Mouse (Mus musculus) cerebellum, adult 2 months (tissue): ENCODE results near the gene Mbnl1.

Experiments
- CTCF ChIP-seq: fragments of 200-500 bp; IDR thresholded peaks from 2 replicates; pipeline ENCODE4 v1.5.1; 2011; ENCODE audit warnings: low read depth, mild to moderate bottlenecking, control low read depth, low read length, moderate library complexity, borderline replicate concordance; ENCODE audit not compliant: insufficient read depth
- POLR2A ChIP-seq: fragments of 200-500 bp; IDR thresholded peaks from 2 replicates; pipeline ENCODE4 v1.6.1; 2011; ENCODE audit warnings: low read length, control low read depth, borderline replicate concordance; ENCODE audit not compliant: insufficient read depth

DNA sequence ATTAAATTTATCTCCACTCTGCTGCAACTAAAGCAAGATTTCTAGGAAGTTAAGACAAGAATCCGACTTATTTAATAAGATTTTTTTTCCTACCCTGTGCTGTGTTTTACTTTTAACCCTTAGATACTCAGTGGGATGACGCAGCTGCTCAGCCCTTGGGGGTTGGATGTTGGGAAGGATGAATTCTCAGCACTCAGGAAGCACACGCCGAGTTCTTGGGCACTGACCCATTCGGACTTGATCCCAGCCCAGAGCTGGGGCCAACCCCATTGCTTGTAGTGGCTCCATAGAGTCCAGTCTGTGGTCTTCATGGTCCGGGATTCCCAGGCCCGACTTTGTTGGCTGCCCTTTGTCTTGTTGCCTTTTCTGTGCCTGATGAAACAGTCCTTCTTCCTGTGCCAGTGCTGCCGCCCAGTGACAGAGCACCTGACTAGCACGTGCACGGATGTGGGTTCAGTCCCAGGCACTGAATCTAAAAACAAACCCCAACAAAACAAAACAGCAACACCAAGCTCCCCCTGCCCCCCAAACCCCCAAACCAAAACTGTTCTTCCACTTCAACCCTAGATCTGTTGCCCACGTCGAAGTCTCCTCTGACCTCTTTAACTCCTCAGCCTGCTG, 43.5 kb downstream of the Mbnl1 start:
- TF ChIP-seq CTCF (peak; percentile 51; the same call in 1 of the 2 replicates), POLR2A (no peak)
